Mouse (Mus musculus): ENCODE results near the gene Mlc1.

DNA sequence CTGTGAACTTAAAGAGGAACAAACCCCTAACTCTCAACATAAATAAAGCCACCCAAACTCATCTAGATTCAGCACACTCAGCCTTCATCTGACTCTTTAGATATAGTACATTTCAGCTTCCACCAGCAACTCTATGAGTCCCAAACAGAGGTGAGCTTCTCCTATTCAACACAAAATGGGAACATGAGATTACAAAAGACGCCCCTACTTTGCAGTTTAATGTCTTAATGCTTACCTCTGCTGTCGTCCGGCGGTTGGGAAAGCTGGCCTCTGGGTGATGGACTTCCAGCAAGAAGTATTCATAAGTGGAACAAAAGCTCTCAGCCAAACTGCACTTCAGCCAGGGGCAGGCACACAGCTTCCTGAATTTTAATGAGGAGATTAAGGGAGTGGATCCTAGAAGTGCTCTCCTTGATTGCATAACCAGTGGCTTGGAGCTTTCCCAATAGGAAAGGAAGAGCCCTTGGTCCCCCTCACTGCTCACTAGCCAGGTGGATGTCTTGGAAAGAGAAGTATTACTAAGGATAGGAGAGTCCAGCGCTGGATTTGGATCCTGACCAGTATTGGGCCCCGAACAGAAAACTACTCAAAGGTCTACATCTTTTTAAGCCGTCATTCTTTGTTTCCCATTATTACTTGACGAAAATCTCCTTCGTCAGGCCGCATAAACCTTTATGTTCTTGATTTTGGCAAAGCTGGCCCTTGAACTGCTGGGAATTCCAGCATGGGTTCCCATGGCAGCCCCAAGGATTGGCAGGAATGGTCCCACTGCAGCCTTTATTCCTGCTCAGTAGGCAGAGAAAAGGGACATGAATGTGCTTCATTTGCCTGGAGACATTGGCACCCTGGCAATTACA lies at the start of gene Mlc1:
- no peak for TF ChIP-seq CTCF (IDR thresholded peaks at IDR 0.05; ENCODE audit: insufficient read depth, low read depth, low read length)
- TF ChIP-seq POLR2A (IDR thresholded peaks at IDR 0.05; ENCODE audit: insufficient read depth, low read depth, low read length) = no peak

Data from olfactory bulb, adult 2 months (tissue).